Mouse (Mus musculus) hindbrain, embryonic 14.5 days (tissue): ENCODE data around the gene Cd151. TPM values are rescaled to one million over a fixed set of nuclear protein-coding genes. Genes with fewer than 3 reads are reported as not detected.
A peak's percentile ranks its signal among the peaks of the same experiment; 100 is the strongest.
"Not testable (repeated sequence)": the region's sequence is repeated elsewhere in the genome, so short reads cannot be mapped to it uniquely, and the experiment has no call there.

Experiments
- ATAC-seq: fragments of 200-750 bp; cut with Nextera tagmentation; 2 replicates; pipeline ENCODE4 v1.8.0; 2017; ENCODE audit warnings: moderate number of reproducible peaks, mild to moderate bottlenecking, moderate TSS enrichment, moderate library complexity; ENCODE audit not compliant: low FRiP score
- DNase-seq: peaks from one replicate; pipeline ENCODE4 v3.0.0-alpha.2; 2015; ENCODE audit warnings: low spot score
- H3K27ac ChIP-seq: fragments of 300-500 bp; sonication (generic); 2 replicates; pipeline ENCODE4 v1.5.1; 2014; ENCODE audit warnings: mild to moderate bottlenecking, moderate library complexity
- H3K27me3 ChIP-seq: fragments of 300-500 bp; sonication (generic); 2 replicates; pipeline ENCODE4 v1.6.1; 2014; ENCODE audit warnings: mild to moderate bottlenecking, low read length, mixed read lengths; ENCODE audit not compliant: control insufficient read depth, insufficient read depth
- H3K36me3 ChIP-seq: fragments of 300-500 bp; sonication (generic); replicated peaks from 2 replicates; pipeline ENCODE4 v1.6.1; 2014; ENCODE audit not compliant: control insufficient read depth, insufficient read depth
- H3K4me1 ChIP-seq: fragments of 300-500 bp; sonication (generic); replicated peaks from 2 replicates; pipeline ENCODE4 v1.6.1; 2014; ENCODE audit warnings: antibody characterized with exemption, low read length, mixed read lengths; ENCODE audit not compliant: control insufficient read depth, insufficient read depth
- H3K4me2 ChIP-seq: fragments of 300-500 bp; sonication (generic); replicated peaks from 2 replicates; pipeline ENCODE4 v1.6.1; 2014; ENCODE audit warnings: mild to moderate bottlenecking, moderate library complexity
- H3K4me3 ChIP-seq: fragments of 300-500 bp; sonication (generic); replicated peaks from 2 replicates; pipeline ENCODE4 v1.5.1; 2014; ENCODE audit warnings: mild to moderate bottlenecking, low read length
- H3K9ac ChIP-seq: fragments of 300-500 bp; sonication (generic); 2 replicates; pipeline ENCODE4 v1.6.1; 2014
- H3K9me3 ChIP-seq: fragments of 300-500 bp; sonication (generic); 2 replicates; pipeline ENCODE4 v1.6.1; 2016; ENCODE audit warnings: low read length; ENCODE audit not compliant: control insufficient read depth
- WGBS: fragments of 180-500 bp; shearing (Covaris S2); extraction: QIAGEN DNeasy Blood & Tissue Kit; methylation state at CpG from one replicate; pipeline ENCODE4 v1.1.7; 2014; 5-methylcytosine and 5-hydroxymethylcytosine counted together
- polyA plus RNA-seq: library from polyadenylated mRNA; unstranded; fragments of >200 nt; fragmentation: Nextera tagmentation; extraction: Ambion mirVana; gene quantifications from 2 replicates; pipeline ENCODE4 v1.2.1, GENCODE M21; 2014

Cd151 gene
- polyA plus RNA-seq, 1 experiment from 2014 or later: 50.4 TPM

- no peaks in the 10 kb centered on the region; the same call in 1 of the 2 replicates for H3K36me3 ChIP-seq
- H3K27ac ChIP-seq: no peak overlapping the region
- H3K27me3 ChIP-seq: no peaks in the 10 kb centered on the region
- ATAC-seq: no peak
- no peak overlapping the region for H3K4me3 ChIP-seq
- H3K4me2 ChIP-seq: no peak overlapping the region
- 0 out of 2 replicates have a peak overlapping the region, but pooled peaks have one; percentile 45 for H3K9ac ChIP-seq
- DNase-seq: no peak
- H3K9me3 ChIP-seq: no peaks in the 10 kb centered on the region
- 92% methylated on average over 13 of the region's 13 CpGs for WGBS
- peaks cover 19% of the 10 kb centered on the region for H3K4me1 ChIP-seq
These were observed 25.0 kb upstream of the Cd151 start for GRCm38 (mm10) chr7:141442199-141442598.

DNA sequence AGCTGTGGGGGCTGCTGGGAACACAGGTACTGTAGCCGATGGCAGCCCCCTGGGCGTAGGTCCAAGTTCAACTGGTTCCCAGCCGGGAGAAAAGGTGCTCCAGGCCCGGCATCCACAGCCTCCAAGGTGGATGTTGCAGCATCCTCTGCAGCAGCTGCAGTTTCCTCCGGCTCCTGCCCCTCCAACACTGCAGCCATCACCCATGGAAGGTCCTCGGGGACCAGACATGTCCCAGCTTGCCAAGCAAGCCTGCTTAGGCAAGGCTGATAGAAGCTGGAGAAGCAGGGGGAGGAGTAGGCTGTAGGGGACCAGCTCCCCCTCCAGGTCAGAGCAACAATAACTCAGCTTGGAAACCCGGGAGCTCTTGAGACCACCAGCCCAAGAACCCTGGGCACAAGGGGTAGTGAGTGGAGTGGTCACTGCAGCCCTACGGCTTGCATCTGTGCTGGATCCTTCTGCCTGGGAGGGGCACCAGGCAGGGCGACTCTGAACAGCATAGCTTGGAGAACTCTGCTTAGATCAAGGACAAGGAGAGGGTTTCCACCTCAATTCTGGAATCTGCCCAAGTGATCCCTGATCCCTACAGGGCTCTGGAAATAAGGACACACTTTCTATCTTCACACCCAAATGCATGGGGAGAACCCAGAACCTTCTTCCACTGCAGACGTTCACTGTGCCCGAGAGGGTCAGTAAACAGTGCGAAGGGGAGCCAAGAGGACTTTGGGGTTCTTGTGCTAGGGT is 23.9 kb upstream of the Cd151 start:
- WGBS: 28% methylated on average over 12 of the region's 12 CpGs
- Histone ChIP-seq H3K27ac (no peak overlapping the region), H3K4me2 (peak overlapping the region; percentile 54), H3K36me3 (no peaks in the 10 kb centered on the region; the same call in 1 of the 2 replicates), H3K4me3 (peak overlapping the region; percentile 28), H3K27me3 (no peaks in the 10 kb centered on the region), H3K9ac (peak overlapping the region; percentile 45), H3K9me3 (no peaks in the 10 kb centered on the region), H3K4me1 (peaks cover 21% of the 10 kb centered on the region)
- DNase-seq (no peak), ATAC-seq (no peak)

- H3K4me1 ChIP-seq: peaks cover 27% of the 10 kb centered on the region
- H3K27me3 ChIP-seq: no peaks in the 10 kb centered on the region
- peak within 1 kb of the TSS; percentile 45 for H3K9ac ChIP-seq
- H3K27ac ChIP-seq: no peak within 1 kb of the TSS
- DNase-seq (peak; percentile 39), ATAC-seq (no peak)
- H3K9me3 ChIP-seq: no peaks in the 10 kb centered on the region
- WGBS: 0% methylated on average over 25 of the region's 25 CpGs
- peaks cover 5% of the 10 kb centered on the region for H3K36me3 ChIP-seq
- H3K4me2 ChIP-seq: peak within 1 kb of the TSS; percentile 54
- H3K4me3 ChIP-seq: peak within 1 kb of the TSS; percentile 28
These were observed 23.4 kb upstream of the Cd151 start, which contains the start of gene Pidd1 for GRCm38 (mm10) chr7:141443828-141444237. Pidd1 (minus strand) TSS chr7:141444025.

DNA sequence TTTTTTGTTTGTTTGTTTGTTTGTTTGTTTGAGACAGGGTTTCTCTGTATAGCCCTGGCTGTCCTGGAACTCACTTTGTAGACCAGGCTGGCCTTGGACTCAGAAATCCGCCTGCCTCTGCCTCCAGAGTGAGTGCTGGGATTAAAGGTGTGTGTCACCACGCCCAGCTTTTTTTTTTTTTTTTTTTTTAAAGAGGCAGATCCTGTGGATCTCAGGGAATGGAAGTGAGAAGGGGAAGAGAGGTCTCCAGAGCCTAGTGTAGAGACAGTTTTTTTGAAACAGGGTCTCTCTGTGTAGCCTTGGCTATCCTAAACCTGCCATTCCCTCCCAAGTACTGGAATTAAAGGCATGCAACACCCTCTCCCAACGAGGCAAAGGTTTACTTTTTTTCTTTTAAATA is 20.8 kb upstream of the Cd151 start:
- H3K4me3 ChIP-seq: peak overlapping the region; percentile 83; the same call in 1 of the 2 replicates
- H3K9ac ChIP-seq, H3K9me3 ChIP-seq, H3K27me3 ChIP-seq, DNase-seq, ATAC-seq, H3K27ac ChIP-seq: not testable (repeated sequence)
- 86% methylated on average over 3 of the region's 3 CpGs for WGBS
- H3K36me3 ChIP-seq: peaks cover 30% of the 10 kb centered on the region
- peak overlapping the region; percentile 75; the same call in 1 of the 2 replicates for H3K4me2 ChIP-seq
- H3K4me1 ChIP-seq: peaks cover 27% of the 10 kb centered on the region

- Histone ChIP-seq H3K36me3 (peaks cover 39% of the 10 kb centered on the region), H3K27ac (peak within 1 kb of the TSS; percentile 97), H3K4me1 (peaks cover 27% of the 10 kb centered on the region), H3K4me2 (peak within 1 kb of the TSS; percentile 75), H3K9ac (peak within 1 kb of the TSS; percentile 94), H3K9me3 (no peaks in the 10 kb centered on the region), H3K27me3 (no peaks in the 10 kb centered on the region), H3K4me3 (peak within 1 kb of the TSS; percentile 83)
- DNase-seq (peak; percentile 94), ATAC-seq (peak; percentile 93)
- under 1% methylated on average over 63 of the region's 63 CpGs for WGBS
These were observed 19.8 kb upstream of the Cd151 start, which contains the start of gene Rplp2 for GRCm38 (mm10) chr7:141447110-141447991. Rplp2 (plus strand) TSS chr7:141447370.

- H3K9ac ChIP-seq: no peak overlapping the region
- H3K4me2 ChIP-seq: no peak overlapping the region
- H3K27me3 ChIP-seq: no peaks in the 10 kb centered on the region
- DNase-seq: no peak
- H3K27ac ChIP-seq: no peak overlapping the region
- H3K4me3 ChIP-seq: no peak overlapping the region
- H3K4me1 ChIP-seq: peaks cover 20% of the 10 kb centered on the region
- no peaks in the 10 kb centered on the region for H3K9me3 ChIP-seq
- peaks cover 40% of the 10 kb centered on the region for H3K36me3 ChIP-seq
- ATAC-seq: no peak
These were observed 15.3 kb upstream of the Cd151 start for GRCm38 (mm10) chr7:141451928-141452327.

GRCm38 (mm10) chr7:141453636-141454035 is 13.6 kb upstream of the Cd151 start:
- no peak for DNase-seq
- ATAC-seq: no peak
- Histone ChIP-seq H3K27me3 (no peaks in the 10 kb centered on the region), H3K27ac (no peak overlapping the region), H3K4me1 (peaks cover 13% of the 10 kb centered on the region), H3K4me2 (no peak overlapping the region), H3K36me3 (peaks cover 38% of the 10 kb centered on the region), H3K9me3 (no peaks in the 10 kb centered on the region), H3K9ac (no peak overlapping the region), H3K4me3 (no peak overlapping the region)
- WGBS: 84% methylated on average over 2 of the region's 2 CpGs

GRCm38 (mm10) chr7:141454967-141455551 is 12.1 kb upstream of the Cd151 start, which contains the start of gene Pnpla2:
Pnpla2 (plus strand) TSS chr7:141455198.
- Histone ChIP-seq H3K27ac (peak within 1 kb of the TSS; percentile 40), H3K9me3 (no peaks in the 10 kb centered on the region), H3K36me3 (peaks cover 35% of the 10 kb centered on the region), H3K4me3 (peak within 1 kb of the TSS; percentile 48), H3K4me2 (peak within 1 kb of the TSS; percentile 76), H3K27me3 (peaks cover 6% of the 10 kb centered on the region), H3K9ac (peak within 1 kb of the TSS; percentile 66), H3K4me1 (peaks cover 11% of the 10 kb centered on the region; the same call in 1 of the 2 replicates)
- peak; percentile 80 for DNase-seq
- peak; percentile 73 for ATAC-seq
- WGBS: under 1% methylated on average over 45 of the region's 45 CpGs
